19 mouse cellular contexts compared by ENCODE assay signal in the genomic region with DNA sequence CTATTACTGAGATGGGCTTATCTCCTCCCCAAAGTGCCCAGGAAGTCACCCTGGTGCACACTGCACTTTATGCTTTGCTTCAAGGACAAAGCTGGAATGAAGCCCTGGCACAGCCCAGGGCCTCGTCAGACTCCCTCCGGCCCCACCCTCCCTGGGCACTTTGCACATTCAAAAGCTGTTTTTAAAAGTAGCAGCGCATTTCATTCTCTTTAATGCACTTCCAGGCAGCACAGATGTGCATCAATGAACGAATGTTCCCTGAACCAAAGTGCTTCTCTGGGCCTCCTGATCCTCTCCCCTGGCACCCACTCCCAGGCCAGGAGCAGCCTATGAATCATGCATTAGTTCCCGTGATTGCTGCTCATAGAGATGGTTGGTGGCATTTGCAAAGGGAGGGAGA. TPM values are rescaled to one million over a fixed set of nuclear protein-coding genes. Genes with fewer than 3 reads are reported as not detected.
DNase-seq lines count a peak whose midpoint lies in the region; ATAC-seq and TF ChIP-seq lines count a peak whose summit lies in the region.
"Had no signal": no experiment of that assay in that cellular context is flagged by ENCODE, and none has a peak within 500 bp of the region (broad histone marks: within the 10 kb centered on the region; RNA-seq: fewer than 3 reads in every experiment).

No protein-coding gene starts in this region.

- DNase-seq in hindbrain, postnatal 0 days (ENCODE audit: low spot score): peak; percentile 20
- DNase-seq in right cerebral cortex, adult 18-20 months: peak; percentile 17
- no peak for DNase-seq in right cerebral cortex, postnatal 14 days
- DNase-seq in adrenal gland, postnatal 25 days: peak; percentile 54
- peak; percentile 41 for DNase-seq in retina, postnatal 1 day
- DNase-seq: cerebellum, adult 9-10 months; kidney, postnatal 10 days; layer of hippocampus, adult 9-11 months; spleen, adult 18-20 months; thymus, postnatal 25 days had no signal

- no peak overlapping the region for H3K9ac ChIP-seq in hindbrain, postnatal 0 days (replicated peaks; ENCODE audit: low read length)
- H3K9ac ChIP-seq in hindbrain, embryonic 12.5 days: no peak overlapping the region
- no peak overlapping the region for H3K9ac ChIP-seq in heart, embryonic 11.5 days (ENCODE audit: low read depth, low read length)
- H3K9ac ChIP-seq: heart, embryonic 13.5 days; intestine, embryonic 15.5 days had no signal

- ATAC-seq in hindbrain, postnatal 0 days: peak; percentile 24; the same call in 1 of the 2 replicates
- ATAC-seq in hindbrain, embryonic 12.5 days (ENCODE audit: low FRiP score): no peak
- ATAC-seq in heart, embryonic 11.5 days (replicated peaks; ENCODE audit: insufficient number of reproducible peaks, low FRiP score, low TSS enrichment): no peak
- ATAC-seq: intestine, embryonic 15.5 days had no signal

- no peak overlapping the region for H3K4me2 ChIP-seq in hindbrain, postnatal 0 days (ENCODE audit: low read depth, low read length)
- no peak overlapping the region for H3K4me2 ChIP-seq in hindbrain, embryonic 12.5 days (replicated peaks)
- H3K4me2 ChIP-seq in heart, embryonic 11.5 days: no peak overlapping the region
- H3K4me2 ChIP-seq: heart, embryonic 13.5 days; intestine, embryonic 15.5 days had no signal

- no peaks in the 10 kb centered on the region for H3K9me3 ChIP-seq in hindbrain, postnatal 0 days (ENCODE audit: low read length)
- no peaks in the 10 kb centered on the region for H3K9me3 ChIP-seq in hindbrain, embryonic 12.5 days (replicated peaks)
- H3K9me3 ChIP-seq in heart, embryonic 11.5 days (replicated peaks; ENCODE audit: control insufficient read depth, low read length): no peaks in the 10 kb centered on the region
- H3K9me3 ChIP-seq: heart, embryonic 13.5 days; intestine, embryonic 15.5 days had no signal

- no peaks in the 10 kb centered on the region for H3K4me1 ChIP-seq in hindbrain, postnatal 0 days (ENCODE audit: insufficient read depth, low read length)
- no peaks in the 10 kb centered on the region for H3K4me1 ChIP-seq in hindbrain, embryonic 12.5 days
- no peaks in the 10 kb centered on the region for H3K4me1 ChIP-seq in heart, embryonic 11.5 days (ENCODE audit: control insufficient read depth, insufficient read depth, low read length)
- H3K4me1 ChIP-seq: heart, embryonic 13.5 days; intestine, embryonic 15.5 days had no signal

- H3K27me3 ChIP-seq in hindbrain, postnatal 0 days (ENCODE audit: insufficient read depth, low read length): no peaks in the 10 kb centered on the region
- no peaks in the 10 kb centered on the region for H3K27me3 ChIP-seq in hindbrain, embryonic 12.5 days
- no peaks in the 10 kb centered on the region for H3K27me3 ChIP-seq in heart, embryonic 11.5 days (ENCODE audit: control insufficient read depth, insufficient read depth, low read length)
- H3K27me3 ChIP-seq: heart, embryonic 13.5 days; intestine, embryonic 15.5 days had no signal

- no peak for TF ChIP-seq CTCF in hindbrain, postnatal 0 days (IDR thresholded peaks at IDR 0.05; ENCODE audit: low read depth)

- H3K4me3 ChIP-seq in hindbrain, postnatal 0 days (ENCODE audit: low read length): no peak overlapping the region
- no peak overlapping the region for H3K4me3 ChIP-seq in hindbrain, embryonic 12.5 days
- no peak overlapping the region for H3K4me3 ChIP-seq in heart, embryonic 11.5 days (ENCODE audit: low read depth, low read length)
- H3K4me3 ChIP-seq: heart, embryonic 13.5 days; intestine, embryonic 15.5 days; myocyte had no signal

- WGBS in hindbrain, postnatal 0 days: 25% methylated on average over 5 of the region's 5 CpGs
- 59% methylated on average over 5 of the region's 5 CpGs for WGBS in hindbrain, embryonic 12.5 days
- 54% methylated on average over 5 of the region's 5 CpGs for WGBS in heart, embryonic 11.5 days (ENCODE audit: insufficient replicate concordance)

- no peak overlapping the region for H3K27ac ChIP-seq in hindbrain, postnatal 0 days
- no peak overlapping the region for H3K27ac ChIP-seq in hindbrain, embryonic 12.5 days
- no peak overlapping the region for H3K27ac ChIP-seq in heart, embryonic 11.5 days (ENCODE audit: low read depth, low read length)
- H3K27ac ChIP-seq: heart, embryonic 13.5 days; intestine, embryonic 15.5 days; stomach, postnatal 0 days had no signal

- no peaks in the 10 kb centered on the region for H3K36me3 ChIP-seq in hindbrain, postnatal 0 days (ENCODE audit: insufficient read depth, low read length)
- H3K36me3 ChIP-seq in hindbrain, embryonic 12.5 days: no peaks in the 10 kb centered on the region
- H3K36me3 ChIP-seq in heart, embryonic 11.5 days (ENCODE audit: control insufficient read depth, insufficient read depth, low read length): no peaks in the 10 kb centered on the region
- H3K36me3 ChIP-seq: G1E; heart, embryonic 13.5 days; intestine, embryonic 15.5 days had no signal

RNA-seq across cellular contexts. Expression of a gene that starts 53.8 kb away (rescaled TPM):
- total RNA-seq in hindbrain, postnatal 0 days (2014; rRNA removed): 0.63 and 1.3 TPM in 2 replicates
- polyA plus RNA-seq in hindbrain, postnatal 0 days (2015; fragmentation: Nextera tagmentation; extraction: Ambion mirVana): 1.8 and 1.9 TPM in 2 replicates
- polyA plus RNA-seq in hindbrain, embryonic 12.5 days (2016; fragmentation: Nextera tagmentation; extraction: Ambion mirVana): 5.0 and 5.6 TPM in 2 replicates
- 8.0 and 9.6 TPM in 2 replicates for total RNA-seq in adrenal gland, postnatal 25 days (2021)
- polyA plus RNA-seq in heart, embryonic 11.5 days (2014; fragmentation: Nextera tagmentation; extraction: Ambion mirVana): 7.8 and 8.5 TPM in 2 replicates
- total RNA-seq: hematopoietic stem cell, adult 5-6 weeks; megakaryocyte progenitor cell, adult 5-6 weeks had no signal
- polyA plus RNA-seq: G1E had no signal
